Mouse (Mus musculus) bone marrow, adult 2 months (tissue): ENCODE measurements at regions not wholly inside any gene's neighbourhood (a gene's known extent, or its start where the extent isn't known, plus 50 kb on each side); places are given as distances from the start of the nearest gene placed in this dataset.

Source experiments
- CTCF ChIP-seq: fragments of 200-500 bp; IDR thresholded peaks from 2 replicates; pipeline ENCODE4 v1.5.1; 2011; ENCODE audit warnings: low read length, control low read depth; ENCODE audit not compliant: control insufficient read depth, insufficient read depth
- POLR2A ChIP-seq: fragments of 200-500 bp; IDR thresholded peaks from 2 replicates; pipeline ENCODE4 v1.6.1; 2011; ENCODE audit warnings: low read depth, mild to moderate bottlenecking, control low read depth, low read length, borderline replicate concordance; ENCODE audit not compliant: control insufficient read depth

- no peak for TF ChIP-seq POLR2A
- TF ChIP-seq CTCF: peak; percentile 36
These were observed 196.9 kb downstream of the Dusp6 start for GRCm38 (mm10) chr10:99459823-99460361.
